Mouse (Mus musculus) thymus, adult 2 months (tissue): Measurements from ENCODE around the gene Arid5a.

Experiments used
- CTCF ChIP-seq: fragments of 200-500 bp; IDR thresholded peaks from 2 replicates; pipeline ENCODE4 v1.5.1; 2012; ENCODE audit warnings: mild to moderate bottlenecking, control low read depth, low read length, moderate library complexity, borderline replicate concordance; ENCODE audit not compliant: control insufficient read depth, poor library complexity, insufficient read depth; ENCODE audit errors: extremely low read depth
- POLR2A ChIP-seq: fragments of 200-500 bp; IDR thresholded peaks from 2 replicates; pipeline ENCODE4 v1.6.1; 2012; ENCODE audit warnings: mild to moderate bottlenecking, low read length, control low read depth, moderate library complexity; ENCODE audit not compliant: control insufficient read depth, poor library complexity, insufficient read depth; ENCODE audit errors: extremely low read depth

GRCm38 (mm10) chr1:36263833-36264488 lies 43.6 kb upstream of the Arid5a start:
- TF ChIP-seq CTCF, result no peak
- no peak for TF ChIP-seq POLR2A
